10 mouse cellular contexts compared by ENCODE assay signal in the genomic region with DNA sequence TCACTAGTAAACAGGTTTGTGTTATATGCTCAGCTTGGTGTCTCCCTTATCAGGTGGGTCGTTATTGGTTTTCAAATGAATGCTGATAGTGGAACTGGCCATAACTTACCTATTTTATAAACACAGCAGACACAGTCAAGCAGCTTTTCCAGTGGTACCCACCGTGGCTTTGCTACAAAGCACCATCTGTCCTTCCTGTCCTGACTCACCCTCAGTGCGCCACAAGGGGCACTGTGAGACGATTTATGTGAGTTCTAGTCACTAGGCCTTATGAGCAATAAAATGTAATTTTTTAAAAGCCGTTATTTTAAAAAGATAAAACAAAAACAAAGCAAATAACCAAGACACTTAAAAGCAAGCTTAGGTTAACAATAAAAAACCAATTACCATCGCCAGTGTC. TPM values are rescaled to one million over a fixed set of nuclear protein-coding genes. Genes with fewer than 3 reads are reported as not detected.
DNase-seq lines count a peak whose midpoint lies in the region; ATAC-seq and TF ChIP-seq lines count a peak whose summit lies in the region.
"Had no signal": no experiment of that assay in that cellular context is flagged by ENCODE, and none has a peak within 500 bp of the region (broad histone marks: within the 10 kb centered on the region; RNA-seq: fewer than 3 reads in every experiment).

No protein-coding gene starts in this region.

- no peak overlapping the region for H3K4me2 ChIP-seq in kidney, postnatal 0 days (ENCODE audit: low read length)
- no peak overlapping the region for H3K4me2 ChIP-seq in kidney, embryonic 15.5 days

- no peaks in the 10 kb centered on the region for H3K4me1 ChIP-seq in kidney, postnatal 0 days (replicated peaks; ENCODE audit: insufficient read depth, low read length)
- 0 out of 2 replicates have a peak, but pooled peaks cover 6% of the 10 kb centered on the region for H3K4me1 ChIP-seq in kidney, embryonic 15.5 days

- H3K27me3 ChIP-seq in kidney, postnatal 0 days (ENCODE audit: insufficient read depth, low read length) = no peaks in the 10 kb centered on the region
- H3K27me3 ChIP-seq in kidney, embryonic 15.5 days = no peaks in the 10 kb centered on the region

- peak; percentile 56 for TF ChIP-seq CTCF in kidney, postnatal 0 days (IDR thresholded peaks at IDR 0.05; ENCODE audit: low read depth)

- H3K9me3 ChIP-seq in kidney, postnatal 0 days (replicated peaks; ENCODE audit: low read length) = no peaks in the 10 kb centered on the region
- no peaks in the 10 kb centered on the region for H3K9me3 ChIP-seq in kidney, embryonic 15.5 days (replicated peaks)

- H3K4me3 ChIP-seq in kidney, postnatal 0 days (replicated peaks; ENCODE audit: low read depth, low read length) = no peak overlapping the region
- H3K4me3 ChIP-seq in kidney, embryonic 15.5 days (replicated peaks) = no peak overlapping the region

- 56% methylated on average over 6 of the region's 6 CpGs for WGBS in kidney, postnatal 0 days
- WGBS in kidney, embryonic 15.5 days = 61% methylated on average over 6 of the region's 6 CpGs

- ATAC-seq in CD4-positive, CD25-positive, alpha-beta regulatory T cell, adult 4 months = no peak
- ATAC-seq in kidney, postnatal 0 days (replicated peaks; ENCODE audit: low FRiP score, low read depth) = no peak
- no peak for ATAC-seq in kidney, embryonic 15.5 days (replicated peaks; ENCODE audit: low FRiP score)
- no peak for ATAC-seq in inflammation-experienced regulatory T-cells, adult 6 months

- no peak overlapping the region for H3K9ac ChIP-seq in kidney, postnatal 0 days (ENCODE audit: low read depth, low read length)
- H3K9ac ChIP-seq in kidney, embryonic 15.5 days = no peak overlapping the region

- H3K27ac ChIP-seq in kidney, postnatal 0 days = no peak overlapping the region
- H3K27ac ChIP-seq in kidney, embryonic 15.5 days = no peak overlapping the region

- DNase-seq in CD4-positive, CD25-positive, alpha-beta regulatory T cell, adult 2 months (ENCODE audit: low read depth, low spot score) = peak; percentile 26
- no peak for DNase-seq in kidney, postnatal 0 days (ENCODE audit: low spot score)
- peak; percentile 13 for DNase-seq in thymus, postnatal 0 days (ENCODE audit: low spot score)
- DNase-seq in thymus, adult 18-20 months = no peak
- DNase-seq in heart, postnatal 4 days = no peak
- DNase-seq: kidney, postnatal 14 days; right cerebral cortex, postnatal 4 days had no signal

- no peaks in the 10 kb centered on the region for H3K36me3 ChIP-seq in kidney, postnatal 0 days (ENCODE audit: insufficient read depth, low read length)
- H3K36me3 ChIP-seq in kidney, embryonic 15.5 days = no peaks in the 10 kb centered on the region

RNA-seq across cellular contexts. Expression of a gene that starts 13.8 kb away (rescaled TPM):
- polyA plus RNA-seq in CD4-positive, CD25-positive, alpha-beta regulatory T cell, adult 4 months (2017; shearing (Covaris generic)) = not detected
- polyA plus RNA-seq in kidney, postnatal 0 days (2015; fragmentation: Nextera tagmentation; extraction: Ambion mirVana) = 9.1 and 10.5 TPM in 2 replicates
- 5.1 and 6.3 TPM in 2 replicates for polyA plus RNA-seq in kidney, embryonic 15.5 days (2015; fragmentation: Nextera tagmentation; extraction: Ambion mirVana)
- polyA plus RNA-seq in thymus, postnatal 0 days (2015; fragmentation: Nextera tagmentation; extraction: Ambion mirVana) = 1.6 TPM in 2 replicates
- polyA plus RNA-seq in inflammation-experienced regulatory T-cells, adult 6 months (2017; shearing (Covaris generic)) = under 1 TPM in 2 of 3 experiments, not detected in 1; 0.50 to 0.83 TPM
- total RNA-seq in heart, postnatal 4 days (2021) = 10 to 100 TPM; 10.4 to 10.6 TPM

RNA-seq across cellular contexts. Expression of a gene that starts 45.6 kb away (rescaled TPM):
- not detected for polyA plus RNA-seq in CD4-positive, CD25-positive, alpha-beta regulatory T cell, adult 4 months (2017; shearing (Covaris generic))
- polyA plus RNA-seq in kidney, postnatal 0 days (2015; fragmentation: Nextera tagmentation; extraction: Ambion mirVana) = 7.4 and 8.8 TPM in 2 replicates
- 13.4 and 14.7 TPM in 2 replicates for polyA plus RNA-seq in kidney, embryonic 15.5 days (2015; fragmentation: Nextera tagmentation; extraction: Ambion mirVana)
- 2.4 and 3.2 TPM in 2 replicates for polyA plus RNA-seq in thymus, postnatal 0 days (2015; fragmentation: Nextera tagmentation; extraction: Ambion mirVana)
- under 1 TPM in 1 of 3 experiments, not detected in 2; 0.26 TPM for polyA plus RNA-seq in inflammation-experienced regulatory T-cells, adult 6 months (2017; shearing (Covaris generic))
- total RNA-seq in heart, postnatal 4 days (2021) = 100 to 1,000 TPM; 116 to 133 TPM

Comparison
In these comparisons a context has a peak if more than half of its experiments do, and no peak if none do; other contexts are left out.
1. DNase-seq: peak in CD4-positive, CD25-positive, alpha-beta regulatory T cell, adult 2 months (single experiment) and thymus, postnatal 0 days (single experiment); none in kidney, postnatal 0 days (single experiment), thymus, adult 18-20 months (0 of 2) and heart, postnatal 4 days (single experiment).